Mouse (Mus musculus): ENCODE results near the gene Arl3.

The Arl3 gene

GRCm38 (mm10) chr19:46516667-46517528 is 56.1 kb downstream of the Arl3 start:
- DNase-seq = no peak

GRCm38 (mm10) chr19:46515287-46515821 is 57.6 kb downstream of the Arl3 start:
- no peak for DNase-seq

GRCm38 (mm10) chr19:46514387-46514786 is 58.6 kb downstream of the Arl3 start:
- no peak for DNase-seq

GRCm38 (mm10) chr19:46511263-46511662 is 61.7 kb downstream of the Arl3 start:
- no peak for DNase-seq

- DNase-seq = no peak
Observed at GRCm38 (mm10) chr19:46510824-46511223, 62.2 kb downstream of the Arl3 start.

- DNase-seq = no peak
Observed at GRCm38 (mm10) chr19:46510401-46510800, 62.6 kb downstream of the Arl3 start.

GRCm38 (mm10) chr19:46509736-46510135 is 63.3 kb downstream of the Arl3 start:
- peak; percentile 64 for DNase-seq

- DNase-seq = no peak
Observed at GRCm38 (mm10) chr19:46509202-46509601, 63.8 kb downstream of the Arl3 start.

- peak; percentile 46 for DNase-seq
Observed at GRCm38 (mm10) chr19:46508738-46509137, 64.3 kb downstream of the Arl3 start.

- DNase-seq = no peak
Observed at GRCm38 (mm10) chr19:46507806-46508205, 65.2 kb downstream of the Arl3 start.

- DNase-seq = no peak
Observed at GRCm38 (mm10) chr19:46507181-46507581, 65.8 kb downstream of the Arl3 start.

- no peak for DNase-seq
Observed at GRCm38 (mm10) chr19:46506372-46506717, 66.7 kb downstream of the Arl3 start.

- DNase-seq = no peak
Observed at GRCm38 (mm10) chr19:46505646-46506371, 67.2 kb downstream of the Arl3 start.

GRCm38 (mm10) chr19:46504822-46505417 is 68.1 kb downstream of the Arl3 start:
- no peak for DNase-seq

GRCm38 (mm10) chr19:46504085-46504552 is 68.9 kb downstream of the Arl3 start:
- no peak for DNase-seq

GRCm38 (mm10) chr19:46503351-46504084 is 69.5 kb downstream of the Arl3 start:
- peak; percentile 72 for DNase-seq

GRCm38 (mm10) chr19:46502471-46503166 is 70.4 kb downstream of the Arl3 start:
- DNase-seq = peak; percentile 90

- DNase-seq = peak; percentile 82
Observed at GRCm38 (mm10) chr19:46502069-46502455, 70.9 kb downstream of the Arl3 start.

GRCm38 (mm10) chr19:46501401-46502068 is 71.5 kb downstream of the Arl3 start, which contains the start of gene Trim8:
Trim8 (plus strand) TSS chr19:46501702.
- peak; percentile 88 for DNase-seq

GRCm38 (mm10) chr19:46500581-46501341 is 72.2 kb downstream of the Arl3 start:
- DNase-seq = peak; percentile 79
